Mouse (Mus musculus) spleen, adult 2 months (tissue): ENCODE measurements around the gene Samd10. TPM values are rescaled to one million over a fixed set of nuclear protein-coding genes. Genes with fewer than 3 reads are reported as not detected.
A peak's percentile ranks its signal among the peaks of the same experiment; 100 is the strongest.

Experiments
- DNase-seq, 2 experiments: peaks; one replicate each; pipeline versions ENCODE4 v3.0.0 to v3.0.0-alpha.2; 2012 to 2021; ENCODE audit warnings: low spot score in 2 of 2, low read depth in 1 of 2
- H3K27ac ChIP-seq: fragments of 200-500 bp; 2 replicates; pipeline ENCODE4 v1.5.1; 2012; ENCODE audit warnings: low read length, inconsistent platforms; ENCODE audit not compliant: insufficient read depth
- H3K27me3 ChIP-seq: fragments of 200-500 bp; 2 replicates; pipeline ENCODE4 v1.6.1; 2012; ENCODE audit warnings: mild to moderate bottlenecking, moderate library complexity, low read length, inconsistent platforms; ENCODE audit not compliant: control insufficient read depth, insufficient read depth
- H3K36me3 ChIP-seq: fragments of 200-500 bp; 2 replicates; pipeline ENCODE4 v1.6.1; 2012; ENCODE audit warnings: mild to moderate bottlenecking, low read length, inconsistent platforms; ENCODE audit not compliant: control insufficient read depth, insufficient read depth
- H3K4me1 ChIP-seq: fragments of 200-500 bp; 2 replicates; pipeline ENCODE4 v1.6.1; 2011; ENCODE audit warnings: inconsistent platforms; ENCODE audit not compliant: control insufficient read depth, insufficient read depth, insufficient read length
- H3K4me3 ChIP-seq: fragments of 200-500 bp; 2 replicates; pipeline ENCODE4 v1.5.1; 2011; ENCODE audit warnings: mild to moderate bottlenecking, inconsistent platforms; ENCODE audit not compliant: insufficient read depth, insufficient read length; ENCODE audit errors: extremely low read depth
- CTCF ChIP-seq: fragments of 200-500 bp; IDR thresholded peaks from 2 replicates; pipeline ENCODE4 v1.5.1; 2011; ENCODE audit warnings: mild to moderate bottlenecking, inconsistent platforms; ENCODE audit not compliant: insufficient read depth, insufficient read length, insufficient replicate concordance; ENCODE audit errors: extremely low read depth
- POLR2A ChIP-seq: fragments of 200-500 bp; IDR thresholded peaks from 2 replicates; pipeline ENCODE4 v1.6.1; 2011; ENCODE audit warnings: low read depth, low read length, inconsistent platforms
- WGBS: fragments of 180-500 bp; shearing (Covaris S2); methylation state at CpG from one replicate; pipeline ENCODE4 v1.1.7; 2018; 5-methylcytosine and 5-hydroxymethylcytosine counted together
- polyA plus RNA-seq: library from polyadenylated mRNA; depleted of rRNA; stranded (reverse); fragments of >200 nt; gene quantifications from 2 replicates; pipeline ENCODE4 v1.2.3, GENCODE M21; 2012

Gene Samd10
- polyA plus RNA-seq, 1 experiment, result 15.0 TPM

GRCm38 (mm10) chr2:181628471-181628870 is 29.5 kb upstream of the Samd10 start:
- no peak overlapping the region for H3K4me3 ChIP-seq
- TF ChIP-seq CTCF (no peak), POLR2A (no peak)
- H3K27ac ChIP-seq, result no peak overlapping the region
- peaks cover 19% of the 10 kb centered on the region for H3K36me3 ChIP-seq
- DNase-seq, result no peak
- H3K4me1 ChIP-seq, result no peaks in the 10 kb centered on the region
- H3K27me3 ChIP-seq, result no peaks in the 10 kb centered on the region

DNA sequence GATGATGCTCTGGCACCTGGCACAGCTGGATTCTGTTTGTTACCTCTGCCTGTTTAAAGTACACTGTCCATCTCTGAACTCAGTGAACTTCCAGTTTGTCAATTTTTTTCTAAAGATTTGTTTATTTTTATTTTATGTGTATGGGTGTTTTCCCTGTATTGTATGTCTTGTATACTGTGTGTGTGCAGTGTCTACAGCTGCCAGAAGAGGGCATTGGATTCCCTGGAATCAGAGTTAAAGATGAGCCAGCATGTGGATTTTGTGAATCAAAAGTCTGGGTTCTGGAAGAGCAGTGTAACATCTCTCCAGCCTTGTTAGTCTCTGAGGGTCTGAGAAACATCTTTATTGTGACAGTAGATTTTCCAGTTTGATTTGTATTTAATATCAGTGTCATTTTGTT is 24.4 kb upstream of the Samd10 start:
- peaks cover 19% of the 10 kb centered on the region for H3K36me3 ChIP-seq
- H3K27me3 ChIP-seq, result no peaks in the 10 kb centered on the region
- no peak overlapping the region for H3K27ac ChIP-seq
- H3K4me3 ChIP-seq, result no peak overlapping the region
- no peak for TF ChIP-seq CTCF
- no peak for TF ChIP-seq POLR2A
- H3K4me1 ChIP-seq, result no peaks in the 10 kb centered on the region
- no peak for DNase-seq

- H3K4me1 ChIP-seq, result no peaks in the 10 kb centered on the region
- peaks cover 22% of the 10 kb centered on the region for H3K36me3 ChIP-seq
- H3K4me3 ChIP-seq, result no peak overlapping the region
- TF ChIP-seq POLR2A (no peak), CTCF (no peak)
- no peak for DNase-seq
- no peaks in the 10 kb centered on the region for H3K27me3 ChIP-seq
- H3K27ac ChIP-seq, result no peak overlapping the region
- 82% methylated on average over 5 of the region's 5 CpGs for WGBS
These were observed 19.9 kb upstream of the Samd10 start for GRCm38 (mm10) chr2:181618761-181619495.

DNA sequence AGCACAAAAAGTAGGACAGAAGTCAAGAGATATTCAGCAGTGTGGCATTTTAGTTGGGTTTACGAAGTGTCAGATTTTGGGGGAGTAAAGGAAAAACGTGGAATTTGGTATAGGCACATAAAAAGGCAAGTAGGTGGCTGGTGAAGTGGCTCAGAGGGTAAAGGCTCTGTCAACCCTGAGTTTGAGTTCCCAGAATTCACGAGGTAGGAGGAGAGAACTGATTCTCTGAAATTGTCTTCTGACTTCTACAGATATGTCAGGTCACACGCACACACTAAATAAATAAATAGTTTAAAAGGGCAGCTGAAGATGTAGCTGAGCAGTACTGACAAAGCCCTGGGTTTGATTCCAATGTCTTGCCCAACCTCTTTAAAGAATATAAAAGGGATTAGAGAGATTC is 3.4 kb upstream of the Samd10 start:
- Histone ChIP-seq H3K27me3 (no peaks in the 10 kb centered on the region), H3K36me3 (no peaks in the 10 kb centered on the region), H3K4me3 (no peak overlapping the region), H3K27ac (no peak overlapping the region), H3K4me1 (peaks cover 4% of the 10 kb centered on the region)
- WGBS, result 75% methylated on average over 4 of the region's 4 CpGs
- TF ChIP-seq CTCF (no peak), POLR2A (no peak)
- DNase-seq, result no peak

DNA sequence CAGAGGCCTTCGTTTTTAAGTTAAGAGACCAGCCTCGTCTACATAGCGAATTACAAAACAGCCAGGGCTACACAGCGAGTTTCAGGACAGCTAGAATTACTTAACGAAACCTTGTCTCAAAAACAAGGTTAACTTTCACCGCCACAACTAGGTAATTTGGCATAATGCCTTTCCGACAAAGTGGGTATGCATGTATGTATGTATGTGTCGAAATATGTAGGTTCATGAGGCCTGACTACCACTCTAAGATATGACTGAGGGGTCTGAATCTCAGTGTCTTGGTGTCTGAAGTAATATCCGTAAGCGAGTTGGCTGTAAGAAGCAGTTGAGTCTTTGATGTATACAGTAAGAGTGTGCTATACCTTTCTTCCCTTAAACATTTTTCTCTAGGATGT is 2.7 kb upstream of the Samd10 start:
- no peaks in the 10 kb centered on the region for H3K27me3 ChIP-seq
- H3K4me3 ChIP-seq, result peak overlapping the region; percentile 94
- no peak for DNase-seq
- TF ChIP-seq CTCF (no peak), POLR2A (no peak)
- no peak overlapping the region for H3K27ac ChIP-seq
- WGBS, result 31% methylated on average over 10 of the region's 10 CpGs
- peaks cover 4% of the 10 kb centered on the region for H3K4me1 ChIP-seq
- H3K36me3 ChIP-seq, result no peaks in the 10 kb centered on the region

GRCm38 (mm10) chr2:181600828-181601750 is 2.1 kb upstream of the Samd10 start:
- H3K36me3 ChIP-seq, result no peaks in the 10 kb centered on the region
- peaks cover 4% of the 10 kb centered on the region for H3K4me1 ChIP-seq
- 1% methylated on average over 57 of the region's 57 CpGs for WGBS
- peak overlapping the region; percentile 83 for H3K27ac ChIP-seq
- H3K4me3 ChIP-seq, result peak overlapping the region; percentile 94
- peak; percentile 94 to 95 for DNase-seq
- TF ChIP-seq POLR2A, result peak; percentile 78
- TF ChIP-seq CTCF, result no peak
- H3K27me3 ChIP-seq, result no peaks in the 10 kb centered on the region

- 68% methylated on average over 6 of the region's 6 CpGs for WGBS
These were observed 1.3 kb upstream of the Samd10 start for GRCm38 (mm10) chr2:181600226-181600758.

More at GRCm38 (mm10) chr2:181600226-181600758, 1.3 kb upstream of the Samd10 start:
- no peak for DNase-seq
- Histone ChIP-seq H3K4me1 (peaks cover 4% of the 10 kb centered on the region), H3K27me3 (no peaks in the 10 kb centered on the region), H3K27ac (no peak overlapping the region), H3K4me3 (peak overlapping the region; percentile 70; the same call in 1 of the 2 replicates), H3K36me3 (no peaks in the 10 kb centered on the region)
- no peak for TF ChIP-seq CTCF
- no peak for TF ChIP-seq POLR2A
